Mouse (Mus musculus) lung, postnatal 0 days (tissue): ENCODE data around the gene Tlr5. TPM values are rescaled to one million over a fixed set of nuclear protein-coding genes. Genes with fewer than 3 reads are reported as not detected.

Source experiments
- ATAC-seq: fragments of 200-750 bp; cut with Nextera tagmentation; 2 replicates; pipeline ENCODE4 v1.8.0; 2017; ENCODE audit warnings: moderate library complexity
- DNase-seq: peaks from one replicate; pipeline ENCODE4 v3.0.0-alpha.2; 2016; ENCODE audit warnings: low spot score
- H3K27ac ChIP-seq: fragments of 300-500 bp; sonication (generic); 2 replicates; pipeline ENCODE4 v1.5.1; 2014; ENCODE audit warnings: antibody characterized with exemption, mild to moderate bottlenecking, low read length, mixed read lengths
- H3K27me3 ChIP-seq: fragments of 300-500 bp; sonication (generic); replicated peaks from 2 replicates; pipeline ENCODE4 v1.6.1; 2014; ENCODE audit warnings: low read length, mixed read lengths; ENCODE audit not compliant: insufficient read depth
- H3K36me3 ChIP-seq: fragments of 300-500 bp; sonication (generic); 2 replicates; pipeline ENCODE4 v1.6.1; 2014; ENCODE audit warnings: low read length, mixed read lengths; ENCODE audit not compliant: insufficient read depth
- H3K4me1 ChIP-seq: fragments of 300-500 bp; sonication (generic); 2 replicates; pipeline ENCODE4 v1.6.1; 2014; ENCODE audit warnings: antibody characterized with exemption, low read depth, low read length, mixed read lengths; ENCODE audit not compliant: insufficient read depth
- H3K4me2 ChIP-seq: fragments of 300-500 bp; sonication (generic); replicated peaks from 2 replicates; pipeline ENCODE4 v1.6.1; 2014; ENCODE audit warnings: low read depth, mild to moderate bottlenecking, low read length, moderate library complexity, mixed read lengths
- H3K4me3 ChIP-seq: fragments of 300-500 bp; sonication (generic); 2 replicates; pipeline ENCODE4 v1.5.1; 2014; ENCODE audit warnings: low read depth, low read length
- H3K9ac ChIP-seq: fragments of 300-500 bp; sonication (generic); replicated peaks from 2 replicates; pipeline ENCODE4 v1.6.1; 2014; ENCODE audit warnings: low read depth, mild to moderate bottlenecking
- H3K9me3 ChIP-seq: fragments of 300-500 bp; sonication (generic); 2 replicates; pipeline ENCODE4 v1.6.1; 2016; ENCODE audit warnings: low read length, mixed read lengths
- CTCF ChIP-seq: IDR thresholded peaks from 2 replicates; pipeline ENCODE4 v1.5.1; 2016; ENCODE audit warnings: antibody characterized with exemption, mild to moderate bottlenecking
- EP300 ChIP-seq: IDR thresholded peaks from 2 replicates; pipeline ENCODE4 v1.6.1; 2016; ENCODE audit warnings: antibody characterized with exemption, mild to moderate bottlenecking, control low read depth
- WGBS: fragments of 180-500 bp; shearing (Covaris S2); extraction: QIAGEN DNeasy Blood & Tissue Kit; methylation state at CpG from one replicate; pipeline ENCODE4 v1.1.7; 2014; 5-methylcytosine and 5-hydroxymethylcytosine counted together
- polyA plus RNA-seq: library from polyadenylated mRNA; unstranded; fragments of >200 nt; fragmentation: Nextera tagmentation; extraction: Ambion mirVana; gene quantifications from 2 replicates; pipeline ENCODE4 v1.2.1, GENCODE M21; 2015

Tlr5 gene
- polyA plus RNA-seq, 1 experiment from 2014 or later = 1.5 TPM

DNA sequence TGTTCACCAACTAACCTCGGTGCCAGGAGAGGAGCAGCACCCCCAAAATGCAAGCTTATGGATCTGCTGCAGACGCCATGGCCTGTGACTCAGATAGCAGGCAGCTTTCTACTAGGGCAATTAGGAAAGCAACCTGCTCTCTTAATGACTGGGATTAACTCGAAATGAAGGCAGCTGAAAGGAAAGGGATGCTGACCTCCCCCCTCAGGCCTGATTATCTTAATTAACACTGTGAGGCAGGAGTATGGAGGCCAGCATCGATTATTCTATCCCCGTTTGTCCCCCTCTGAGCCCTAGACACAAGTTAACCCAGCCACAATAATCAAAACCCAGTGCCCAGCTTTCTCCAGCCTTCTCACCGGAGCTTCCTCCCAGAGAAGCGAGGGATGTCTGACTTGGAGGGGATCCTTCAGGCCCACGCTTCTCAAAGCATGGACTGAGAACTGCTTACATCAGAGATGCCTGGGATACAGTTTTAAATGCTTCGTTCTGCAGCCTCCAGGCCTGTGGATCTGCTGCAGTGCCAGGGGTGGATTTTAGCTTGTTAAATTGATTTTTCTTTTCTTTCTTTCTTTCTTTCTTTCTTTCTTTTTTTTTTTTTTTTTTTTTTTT lies 10.4 kb downstream of the Tlr5 start:
- ATAC-seq (no peak), DNase-seq (no peak)
- no peak for TF ChIP-seq EP300
- no peak for TF ChIP-seq CTCF
- Histone ChIP-seq H3K27me3 (no peaks in the 10 kb centered on the region), H3K9ac (no peak overlapping the region), H3K4me2 (no peak overlapping the region), H3K4me3 (no peak overlapping the region), H3K27ac (no peak overlapping the region), H3K9me3 (no peaks in the 10 kb centered on the region), H3K36me3 (no peaks in the 10 kb centered on the region), H3K4me1 (no peaks in the 10 kb centered on the region)
- WGBS = 77% methylated on average over 9 of the region's 9 CpGs

- WGBS = 80% methylated on average over 9 of the region's 9 CpGs
- no peak for TF ChIP-seq EP300
- TF ChIP-seq CTCF = no peak
- no peaks in the 10 kb centered on the region for H3K4me1 ChIP-seq
- no peaks in the 10 kb centered on the region for H3K9me3 ChIP-seq
- H3K27me3 ChIP-seq = no peaks in the 10 kb centered on the region
- H3K9ac ChIP-seq = no peak overlapping the region
- ATAC-seq (no peak), DNase-seq (no peak)
- no peak overlapping the region for H3K27ac ChIP-seq
- no peak overlapping the region for H3K4me2 ChIP-seq
- H3K36me3 ChIP-seq = no peaks in the 10 kb centered on the region
- no peak overlapping the region for H3K4me3 ChIP-seq
These were observed 14.1 kb downstream of the Tlr5 start for GRCm38 (mm10) chr1:182968732-182969131.

DNA sequence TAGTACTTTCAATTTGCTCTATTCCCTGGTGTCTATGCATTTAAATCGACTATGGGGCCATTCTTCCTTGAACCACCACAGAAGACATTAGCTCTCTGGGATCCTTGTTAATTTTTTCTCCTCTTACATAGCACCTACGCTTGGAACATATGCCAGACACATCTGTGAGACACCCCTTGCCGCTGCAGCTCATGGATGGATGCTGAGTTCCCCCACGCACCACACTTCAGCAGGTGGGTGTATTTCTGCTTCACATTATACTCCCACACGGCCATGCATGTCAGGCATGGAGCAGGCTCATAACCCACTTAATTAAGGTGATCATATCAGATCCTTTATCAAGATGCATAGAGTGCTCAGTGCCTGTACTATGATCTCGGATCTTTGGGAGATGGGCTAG lies 17.7 kb downstream of the Tlr5 start:
- no peak for TF ChIP-seq EP300
- TF ChIP-seq CTCF = no peak
- DNase-seq = no peak
- Histone ChIP-seq H3K27ac (no peak overlapping the region), H3K4me3 (no peak overlapping the region), H3K9ac (no peak overlapping the region), H3K9me3 (no peaks in the 10 kb centered on the region), H3K4me1 (no peaks in the 10 kb centered on the region), H3K27me3 (no peaks in the 10 kb centered on the region), H3K4me2 (no peak overlapping the region), H3K36me3 (no peaks in the 10 kb centered on the region)
- WGBS = 91% methylated on average over 6 of the region's 6 CpGs
- no peak for ATAC-seq

- WGBS = 78% methylated on average over 14 of the region's 14 CpGs
- TF ChIP-seq CTCF (peak; percentile 41), EP300 (no peak)
- Histone ChIP-seq H3K36me3 (no peaks in the 10 kb centered on the region), H3K9ac (no peak overlapping the region), H3K4me1 (no peaks in the 10 kb centered on the region), H3K9me3 (no peaks in the 10 kb centered on the region), H3K27ac (no peak overlapping the region), H3K4me3 (no peak overlapping the region), H3K27me3 (no peaks in the 10 kb centered on the region), H3K4me2 (no peak overlapping the region)
- DNase-seq = no peak
- ATAC-seq = no peak
These were observed 20.2 kb downstream of the Tlr5 start for GRCm38 (mm10) chr1:182974826-182975225.

- ATAC-seq = no peak
- H3K4me1 ChIP-seq = peaks cover 4% of the 10 kb centered on the region; the same call in 1 of the 2 replicates
- H3K36me3 ChIP-seq = no peaks in the 10 kb centered on the region
- no peak overlapping the region for H3K27ac ChIP-seq
- no peaks in the 10 kb centered on the region for H3K9me3 ChIP-seq
- WGBS = 63% methylated on average over 6 of the region's 6 CpGs
- no peak for TF ChIP-seq EP300
- TF ChIP-seq CTCF = no peak
- H3K9ac ChIP-seq = no peak overlapping the region
- H3K4me3 ChIP-seq = no peak overlapping the region
- no peak overlapping the region for H3K4me2 ChIP-seq
- DNase-seq = no peak
- H3K27me3 ChIP-seq = no peaks in the 10 kb centered on the region
These were observed 26.1 kb downstream of the Tlr5 start for GRCm38 (mm10) chr1:182980702-182981101.

GRCm38 (mm10) chr1:182982995-182983394 lies 28.4 kb downstream of the Tlr5 start:
- Histone ChIP-seq H3K9ac (no peak overlapping the region), H3K9me3 (no peaks in the 10 kb centered on the region), H3K36me3 (no peaks in the 10 kb centered on the region), H3K27ac (no peak overlapping the region), H3K4me1 (peaks cover 4% of the 10 kb centered on the region; the same call in 1 of the 2 replicates), H3K4me3 (no peak overlapping the region), H3K4me2 (peak overlapping the region; percentile 48), H3K27me3 (no peaks in the 10 kb centered on the region)
- DNase-seq = peak; percentile 98
- WGBS = 1% methylated on average over 13 of the region's 15 CpGs
- TF ChIP-seq EP300 (no peak), CTCF (peak; percentile 73)
- peak; percentile 97 for ATAC-seq
